8 mouse cellular contexts compared by ENCODE assay signal in the genomic region with DNA sequence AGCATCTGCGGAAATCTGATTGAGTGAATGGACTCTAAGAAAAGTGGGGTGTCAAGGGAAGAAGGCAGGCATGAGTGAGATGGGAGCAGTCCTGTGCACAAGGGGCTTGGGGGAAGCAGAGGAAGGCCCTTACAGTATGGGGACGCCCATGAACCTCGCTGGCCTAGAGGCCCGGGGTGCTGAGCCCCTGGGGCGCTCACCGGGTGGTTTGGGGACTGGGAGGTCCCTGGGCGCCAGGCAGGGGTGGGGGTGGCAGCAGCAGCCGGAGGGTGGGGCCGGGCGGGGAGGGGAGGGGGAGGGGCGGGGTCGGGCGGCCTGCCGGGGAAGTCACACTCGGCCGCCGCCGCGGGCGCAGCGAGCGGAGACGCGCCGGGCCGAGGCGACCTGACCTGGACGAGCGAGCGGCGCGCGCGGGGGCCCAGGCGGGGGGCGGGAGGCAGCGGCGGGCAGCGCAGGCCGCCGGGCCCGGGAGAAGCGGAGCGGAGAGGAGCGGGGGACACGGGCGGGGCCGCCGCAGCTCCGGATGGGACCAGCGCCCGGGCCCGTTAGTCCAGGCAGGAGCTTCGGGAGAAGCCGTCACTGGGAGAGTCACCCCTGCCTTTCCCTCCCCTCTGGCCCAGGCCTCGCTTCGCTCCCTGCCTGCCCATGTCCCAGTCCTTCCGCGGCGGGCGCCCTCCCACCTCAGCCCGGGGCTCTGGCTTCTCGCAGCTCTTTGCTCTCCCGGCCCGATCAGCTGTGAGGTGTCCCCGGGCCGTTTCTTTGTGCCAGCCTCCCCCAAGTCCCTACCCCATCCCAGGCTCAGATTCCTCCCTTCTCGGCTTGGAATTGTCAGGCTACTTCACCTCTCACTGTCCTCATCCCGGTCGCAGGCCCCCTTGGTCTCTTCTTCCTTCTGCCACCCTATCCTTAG. TPM values are rescaled to one million over a fixed set of nuclear protein-coding genes. Genes with fewer than 3 reads are reported as not detected.
A peak's percentile ranks its signal among the peaks of the same experiment; 100 is the strongest.
DNase-seq lines count a peak whose midpoint lies in the region; ATAC-seq and TF ChIP-seq lines count a peak whose summit lies in the region.

A gene (plus strand): TSS at position 890 of the 910 bp plus-strand sequence.

- intact Hi-C loops in left cerebral cortex, postnatal 25 days (cut with DNase I): loop anchor here (1.0 to 5.0 kb wide), 3 partner anchors 25 to 231 kb away; a partner anchor contains a TSS

- H3K27ac ChIP-seq in forebrain, postnatal 0 days (ENCODE audit: low read depth, low read length): peak within 1 kb of the TSS; percentile 72
- peak within 1 kb of the TSS; percentile 95 for H3K27ac ChIP-seq in hindbrain, embryonic 10.5 days
- peak within 1 kb of the TSS; percentile 93 for H3K27ac ChIP-seq in midbrain, embryonic 10.5 days (replicated peaks)
- H3K27ac ChIP-seq in stomach, embryonic 16.5 days (ENCODE audit: low read length): peak within 1 kb of the TSS; percentile 73

- peak within 1 kb of the TSS; percentile 89 for H3K4me2 ChIP-seq in forebrain, postnatal 0 days (ENCODE audit: low read depth)
- peak within 1 kb of the TSS; percentile 78 for H3K4me2 ChIP-seq in stomach, embryonic 16.5 days (ENCODE audit: low read depth, low read length)

- DNase-seq in left cerebral cortex, adult 18-20 months (ENCODE audit: low spot score in 2 of 2): peak; percentile 31 to 36
- no peak for DNase-seq in left cerebral cortex, adult 9 months (ENCODE audit: low spot score in 2 of 2)
- peak; percentile 74 for DNase-seq in cerebellum, adult 11-12 months
- DNase-seq in forebrain, postnatal 0 days: peak; percentile 68
- peak; percentile 72 for DNase-seq in hindbrain, embryonic 10.5 days (ENCODE audit: low spot score)
- DNase-seq in left cerebral cortex, postnatal 25 days (ENCODE audit: low spot score in 2 of 2): peak; percentile 14 to 31
- DNase-seq in midbrain, embryonic 10.5 days (ENCODE audit: low spot score): peak; percentile 72

- H3K9ac ChIP-seq in forebrain, postnatal 0 days: peak within 1 kb of the TSS; percentile 90
- peak within 1 kb of the TSS; percentile 86 for H3K9ac ChIP-seq in stomach, embryonic 16.5 days (ENCODE audit: low read length)

- no peaks in the 10 kb centered on the region for H3K36me3 ChIP-seq in forebrain, postnatal 0 days (ENCODE audit: insufficient read depth)
- no peaks in the 10 kb centered on the region for H3K36me3 ChIP-seq in hindbrain, embryonic 10.5 days
- H3K36me3 ChIP-seq in midbrain, embryonic 10.5 days: no peaks in the 10 kb centered on the region
- no peaks in the 10 kb centered on the region for H3K36me3 ChIP-seq in stomach, embryonic 16.5 days (ENCODE audit: control insufficient read depth, insufficient read depth, low read length)

- H3K9me3 ChIP-seq in forebrain, postnatal 0 days (ENCODE audit: low read length): no peaks in the 10 kb centered on the region
- H3K9me3 ChIP-seq in hindbrain, embryonic 10.5 days: peaks cover 5% of the 10 kb centered on the region; the same call in 1 of the 2 replicates
- H3K9me3 ChIP-seq in midbrain, embryonic 10.5 days (replicated peaks): peaks cover 5% of the 10 kb centered on the region
- H3K9me3 ChIP-seq in stomach, embryonic 16.5 days (replicated peaks; ENCODE audit: control insufficient read depth, low read length): no peaks in the 10 kb centered on the region

- peaks cover 23% of the 10 kb centered on the region for H3K4me1 ChIP-seq in forebrain, postnatal 0 days (ENCODE audit: insufficient read depth)
- H3K4me1 ChIP-seq in hindbrain, embryonic 10.5 days (replicated peaks): peaks cover 49% of the 10 kb centered on the region
- H3K4me1 ChIP-seq in midbrain, embryonic 10.5 days: peaks cover 50% of the 10 kb centered on the region
- H3K4me1 ChIP-seq in stomach, embryonic 16.5 days (ENCODE audit: control insufficient read depth, insufficient read depth, low read length): peaks cover 21% of the 10 kb centered on the region; the same call in 1 of the 2 replicates

- H3K27me3 ChIP-seq in forebrain, postnatal 0 days (ENCODE audit: insufficient read depth, low read length): no peaks in the 10 kb centered on the region
- H3K27me3 ChIP-seq in hindbrain, embryonic 10.5 days (ENCODE audit: insufficient read depth, poor library complexity, severe bottlenecking): peaks cover 28% of the 10 kb centered on the region
- H3K27me3 ChIP-seq in midbrain, embryonic 10.5 days (ENCODE audit: low read depth, poor library complexity, severe bottlenecking): peaks cover 31% of the 10 kb centered on the region
- no peaks in the 10 kb centered on the region; the same call in 1 of the 2 replicates for H3K27me3 ChIP-seq in stomach, embryonic 16.5 days (ENCODE audit: control insufficient read depth, insufficient read depth, low read length)

- 5% methylated on average over 47 of the region's 70 CpGs for WGBS in forebrain, postnatal 0 days
- 2% methylated on average over 66 of the region's 70 CpGs for WGBS in hindbrain, embryonic 10.5 days
- WGBS in midbrain, embryonic 10.5 days: 1% methylated on average over 67 of the region's 70 CpGs
- WGBS in stomach, embryonic 16.5 days: 1% methylated on average over 52 of the region's 70 CpGs

- H3K4me3 ChIP-seq in forebrain, postnatal 0 days (ENCODE audit: low read depth, low read length): peak within 1 kb of the TSS; percentile 65
- peak within 1 kb of the TSS; percentile 75 for H3K4me3 ChIP-seq in hindbrain, embryonic 10.5 days
- H3K4me3 ChIP-seq in midbrain, embryonic 10.5 days: peak within 1 kb of the TSS; percentile 75
- H3K4me3 ChIP-seq in stomach, embryonic 16.5 days (replicated peaks; ENCODE audit: low read length): peak within 1 kb of the TSS; percentile 64

- no peak for TF ChIP-seq CTCF in forebrain, postnatal 0 days (IDR thresholded peaks at IDR 0.05; ENCODE audit: low read depth)

- peak; percentile 60 for ATAC-seq in forebrain, postnatal 0 days
- peak; percentile 62 for ATAC-seq in stomach, embryonic 16.5 days (ENCODE audit: insufficient read depth, low FRiP score)

RNA-seq across cellular contexts. Expression of the gene that starts here (rescaled TPM):
- 10 to 100 TPM; 47.5 to 48.4 TPM for total RNA-seq in left cerebral cortex, adult 18-20 months (2021)
- total RNA-seq in forebrain, postnatal 0 days (2014; rRNA removed): 28.2 and 35.3 TPM in 2 replicates
- polyA plus RNA-seq in forebrain, postnatal 0 days (2015; fragmentation: Nextera tagmentation; extraction: Ambion mirVana): 7.9 and 9.1 TPM in 2 replicates
- polyA plus RNA-seq in hindbrain, embryonic 10.5 days (2016; fragmentation: Nextera tagmentation; extraction: Ambion mirVana): 22.4 and 26.5 TPM in 2 replicates
- total RNA-seq in left cerebral cortex, postnatal 25 days (2021): 10 to 100 TPM; 49.0 to 50.1 TPM
- polyA plus RNA-seq in midbrain, embryonic 10.5 days (2016; fragmentation: Nextera tagmentation; extraction: Ambion mirVana): 11.7 and 14.3 TPM in 2 replicates
- 8.9 and 9.6 TPM in 2 replicates for polyA plus RNA-seq in stomach, embryonic 16.5 days (2015; fragmentation: Nextera tagmentation; extraction: Ambion mirVana)

Comparison
In these comparisons a context has a peak if more than half of its experiments do, and no peak if none do; other contexts are left out.
1. DNase-seq: peak in left cerebral cortex, adult 18-20 months (2 of 2), cerebellum, adult 11-12 months (single experiment), forebrain, postnatal 0 days (single experiment), hindbrain, embryonic 10.5 days (single experiment), left cerebral cortex, postnatal 25 days (2 of 2) and midbrain, embryonic 10.5 days (single experiment); none in left cerebral cortex, adult 9 months (0 of 2).
2. Peak in every context shown above with its lines, with median percentiles within 50 percentile points of each other: H3K27ac ChIP-seq and H3K4me3 ChIP-seq.